Mouse (Mus musculus) lung, postnatal 14 days (tissue): ENCODE data around the gene Bcan.

Experiments
- DNase-seq: peaks from one replicate; pipeline ENCODE4 v3.0.0; 2021

The Bcan gene

DNA sequence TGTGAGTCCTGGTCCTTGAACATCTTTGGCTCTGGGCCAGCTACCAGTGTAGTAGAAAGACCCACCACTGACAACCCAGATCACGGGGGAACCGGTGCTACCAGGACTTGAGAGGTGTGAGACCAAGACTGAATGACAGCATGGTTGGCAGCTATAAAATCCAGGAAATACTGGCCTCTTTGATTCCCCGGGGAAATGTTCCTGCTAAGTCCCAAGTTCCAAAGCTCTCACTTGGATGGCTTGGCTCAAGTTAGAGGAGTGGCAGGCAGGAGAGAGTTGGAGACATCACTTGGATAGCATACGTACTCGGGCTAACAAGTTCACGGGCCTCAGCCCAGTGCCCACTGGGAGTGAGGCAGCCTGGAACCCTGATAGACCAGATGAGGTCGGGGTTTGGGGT is 56.4 kb downstream of the Bcan start:
- DNase-seq, result no peak

DNA sequence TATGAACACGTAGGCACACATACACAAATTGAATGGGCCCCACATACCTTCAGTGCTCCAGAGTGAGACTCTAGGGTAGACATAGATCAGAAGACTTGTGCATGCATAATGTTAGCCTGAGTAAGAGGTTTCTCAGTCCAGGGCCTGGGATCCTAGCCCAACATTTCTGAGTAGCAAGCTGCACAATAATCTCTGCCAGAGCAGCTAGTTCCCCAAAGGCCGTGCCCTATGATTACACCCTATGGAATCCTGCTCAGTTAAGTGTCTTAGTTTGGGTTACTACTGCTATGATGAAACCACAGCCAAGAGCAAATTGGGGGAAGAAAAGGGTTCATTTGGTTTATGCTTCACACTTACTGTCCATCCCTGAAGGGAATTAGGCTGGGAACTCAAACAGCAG is 57.6 kb downstream of the Bcan start:
- DNase-seq, result no peak

DNA sequence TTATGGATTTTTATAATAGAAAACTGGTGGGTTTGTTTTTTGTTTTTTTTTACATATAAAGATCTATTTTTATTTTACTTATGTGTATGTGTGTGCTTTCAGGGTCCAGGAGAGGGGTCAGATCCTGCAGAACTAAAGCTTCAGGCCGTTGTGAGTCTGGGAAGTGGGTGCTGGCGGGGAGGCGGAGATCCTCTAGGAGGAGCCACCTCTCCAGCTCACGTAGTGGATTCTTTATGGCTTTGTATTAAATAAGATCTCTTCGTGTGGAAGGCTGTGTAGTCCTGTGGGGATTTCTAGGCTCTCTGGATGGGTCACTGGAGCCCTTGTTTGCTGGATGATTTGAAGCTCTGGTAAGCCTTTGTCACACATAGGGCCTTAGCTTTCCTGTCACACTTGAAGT is 59.4 kb downstream of the Bcan start:
- no peak for DNase-seq
